Mouse (Mus musculus) limb, embryonic 13.5 days (tissue): ENCODE measurements around the gene 0610010K14Rik. TPM values are rescaled to one million over a fixed set of nuclear protein-coding genes. Genes with fewer than 3 reads are reported as not detected.
A peak's percentile ranks its signal among the peaks of the same experiment; 100 is the strongest.

ENCODE experiments used
- ATAC-seq: fragments of 200-750 bp; cut with Nextera tagmentation; 2 replicates; pipeline ENCODE4 v1.8.0; 2017; ENCODE audit warnings: low read depth, moderate number of reproducible peaks, moderate TSS enrichment; ENCODE audit not compliant: low FRiP score
- H3K27ac ChIP-seq: fragments of 300-500 bp; sonication (generic); 2 replicates; pipeline ENCODE4 v1.5.1; 2015; ENCODE audit warnings: inconsistent platforms, mild to moderate bottlenecking, moderate library complexity
- H3K27me3 ChIP-seq: fragments of 300-500 bp; sonication (generic); 2 replicates; pipeline ENCODE4 v1.6.1; 2015; ENCODE audit warnings: mild to moderate bottlenecking, inconsistent platforms
- H3K36me3 ChIP-seq: fragments of 300-500 bp; sonication (generic); 2 replicates; pipeline ENCODE4 v1.6.1; 2015; ENCODE audit warnings: inconsistent platforms, mild to moderate bottlenecking, moderate library complexity
- H3K4me1 ChIP-seq: fragments of 300-500 bp; sonication (generic); 2 replicates; pipeline ENCODE4 v1.6.1; 2015; ENCODE audit warnings: inconsistent platforms
- H3K4me2 ChIP-seq: fragments of 300-500 bp; sonication (generic); replicated peaks from 2 replicates; pipeline ENCODE4 v1.6.1; 2015; ENCODE audit warnings: inconsistent platforms, mild to moderate bottlenecking, moderate library complexity
- H3K4me3 ChIP-seq: fragments of 300-500 bp; sonication (generic); 2 replicates; pipeline ENCODE4 v1.5.1; 2015; ENCODE audit warnings: moderate library complexity, mild to moderate bottlenecking, inconsistent platforms
- H3K9ac ChIP-seq: fragments of 300-500 bp; sonication (generic); 2 replicates; pipeline ENCODE4 v1.6.1; 2015; ENCODE audit warnings: mild to moderate bottlenecking, inconsistent platforms
- H3K9me3 ChIP-seq: fragments of 300-500 bp; sonication (generic); 2 replicates; pipeline ENCODE4 v1.6.1; 2016; ENCODE audit warnings: inconsistent platforms
- WGBS: fragments of 180-500 bp; shearing (Covaris S2); methylation state at CpG from one replicate; pipeline ENCODE4 v1.1.7; 2015; 5-methylcytosine and 5-hydroxymethylcytosine counted together
- polyA plus RNA-seq: library from polyadenylated mRNA; unstranded; fragments of >200 nt; fragmentation: Nextera tagmentation; extraction: Ambion mirVana; gene quantifications from 2 replicates; pipeline ENCODE4 v1.2.1, GENCODE M21; 2015

Gene 0610010K14Rik
- 203 and 209 TPM in 2 replicates for polyA plus RNA-seq

DNA sequence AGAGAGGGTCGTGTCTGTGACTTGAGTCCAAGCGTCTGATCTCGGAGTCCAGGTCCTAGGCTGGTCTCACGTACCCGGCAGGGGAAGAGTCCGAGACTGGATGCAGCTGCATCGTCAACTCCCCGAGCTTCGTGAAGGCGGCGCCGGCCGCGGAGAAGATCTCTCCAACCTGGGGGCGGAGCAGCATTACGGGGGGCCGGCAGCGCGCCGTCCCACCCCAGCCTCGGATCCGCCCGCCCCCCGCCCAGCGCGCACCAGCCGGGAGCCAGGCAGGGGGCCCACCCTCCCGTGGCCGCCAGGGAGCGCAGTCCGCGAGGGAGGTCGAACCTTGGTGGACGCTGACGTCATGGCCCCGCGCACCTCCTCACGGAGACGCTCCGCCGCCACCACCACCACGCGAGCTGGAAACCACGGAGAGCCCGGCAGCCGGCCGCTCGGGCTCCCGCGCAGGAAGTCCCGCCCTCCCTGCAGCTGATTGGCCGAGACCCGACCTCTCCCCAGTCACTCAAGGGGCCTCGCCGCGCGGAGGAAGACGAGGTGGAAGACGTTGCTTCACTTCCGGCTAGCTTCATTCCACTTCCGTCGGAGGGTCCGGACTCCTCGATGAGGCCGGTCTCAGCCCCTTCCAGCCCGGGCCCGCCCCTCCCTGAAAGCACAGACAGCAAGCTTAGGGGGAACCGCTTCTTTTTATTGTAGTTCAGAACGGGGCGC is at the start of gene 0610010K14Rik:
TSS of gene 0610010K14Rik (minus strand) at position 458 of the 711 bp plus-strand sequence.
- H3K4me1 ChIP-seq = peaks cover 49% of the 10 kb centered on the region

GRCm38 (mm10) chr11:70285686-70286085 is 48.0 kb upstream of the 0610010K14Rik start:
- no peak for ATAC-seq
- 70% methylated on average over 5 of the region's 5 CpGs for WGBS
- no peaks in the 10 kb centered on the region for H3K9me3 ChIP-seq
- no peaks in the 10 kb centered on the region for H3K27me3 ChIP-seq
- H3K27ac ChIP-seq = no peak overlapping the region
- peaks cover 4% of the 10 kb centered on the region; the same call in 1 of the 2 replicates for H3K4me1 ChIP-seq
- H3K4me3 ChIP-seq = no peak overlapping the region
- no peak overlapping the region for H3K9ac ChIP-seq
- no peaks in the 10 kb centered on the region for H3K36me3 ChIP-seq
- H3K4me2 ChIP-seq = no peak overlapping the region

More for the DNA sequence above, at the start of gene 0610010K14Rik:
- H3K4me2 ChIP-seq = peak within 1 kb of the TSS; percentile 98
- WGBS = under 1% methylated on average over 68 of the region's 70 CpGs
- H3K9ac ChIP-seq = peak within 1 kb of the TSS; percentile 90
- peaks cover 17% of the 10 kb centered on the region for H3K36me3 ChIP-seq
- ATAC-seq = peak; percentile 94
- peak within 1 kb of the TSS; percentile 95 for H3K4me3 ChIP-seq
- no peaks in the 10 kb centered on the region for H3K27me3 ChIP-seq
- H3K27ac ChIP-seq = peak within 1 kb of the TSS; percentile 88
- no peaks in the 10 kb centered on the region for H3K9me3 ChIP-seq

GRCm38 (mm10) chr11:70284757-70285156 is 47.0 kb upstream of the 0610010K14Rik start:
- no peaks in the 10 kb centered on the region for H3K27me3 ChIP-seq
- H3K27ac ChIP-seq = no peak overlapping the region
- no peak overlapping the region for H3K4me3 ChIP-seq
- 71% methylated on average over 3 of the region's 3 CpGs for WGBS
- H3K9ac ChIP-seq = no peak overlapping the region
- no peak for ATAC-seq
- H3K9me3 ChIP-seq = no peaks in the 10 kb centered on the region
- peaks cover 6% of the 10 kb centered on the region; the same call in 1 of the 2 replicates for H3K4me1 ChIP-seq
- no peaks in the 10 kb centered on the region for H3K36me3 ChIP-seq
- no peak overlapping the region for H3K4me2 ChIP-seq

DNA sequence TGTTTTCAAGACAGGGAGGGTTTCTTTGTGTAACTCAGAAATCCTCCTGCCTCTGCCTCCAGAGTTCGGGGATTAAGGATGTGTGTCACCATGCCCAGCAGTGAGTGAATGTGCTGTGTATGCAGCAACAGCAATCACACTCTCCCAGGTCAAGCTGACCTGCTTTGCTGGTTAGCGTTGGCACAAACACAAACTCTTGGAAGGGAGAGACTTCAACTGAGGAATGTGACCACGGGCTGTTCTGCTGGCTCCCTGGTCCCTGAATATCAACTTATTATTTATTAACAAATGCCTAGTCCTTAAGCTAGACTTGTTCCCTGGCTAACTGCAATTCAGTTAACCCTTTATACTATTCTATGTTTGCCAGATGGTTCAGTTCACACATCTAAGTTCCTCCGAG is 46.0 kb upstream of the 0610010K14Rik start:
- Histone ChIP-seq H3K4me2 (no peak overlapping the region), H3K4me3 (no peak overlapping the region), H3K36me3 (no peaks in the 10 kb centered on the region), H3K9me3 (no peaks in the 10 kb centered on the region), H3K27ac (no peak overlapping the region), H3K9ac (no peak overlapping the region), H3K27me3 (no peaks in the 10 kb centered on the region), H3K4me1 (peaks cover 3% of the 10 kb centered on the region; the same call in 1 of the 2 replicates)
- ATAC-seq = no peak
- WGBS = 77% methylated on average over 4 of the region's 4 CpGs

GRCm38 (mm10) chr11:70280441-70280840 is 42.7 kb upstream of the 0610010K14Rik start:
- H3K9me3 ChIP-seq = no peaks in the 10 kb centered on the region
- H3K27me3 ChIP-seq = no peaks in the 10 kb centered on the region
- no peak overlapping the region for H3K27ac ChIP-seq
- 0 out of 2 replicates have a peak, but pooled peaks cover 3% of the 10 kb centered on the region for H3K4me1 ChIP-seq
- H3K36me3 ChIP-seq = no peaks in the 10 kb centered on the region
- no peak overlapping the region for H3K4me3 ChIP-seq
- H3K9ac ChIP-seq = no peak overlapping the region
- 70% methylated on average over 3 of the region's 3 CpGs for WGBS
- H3K4me2 ChIP-seq = no peak overlapping the region
- ATAC-seq = no peak

DNA sequence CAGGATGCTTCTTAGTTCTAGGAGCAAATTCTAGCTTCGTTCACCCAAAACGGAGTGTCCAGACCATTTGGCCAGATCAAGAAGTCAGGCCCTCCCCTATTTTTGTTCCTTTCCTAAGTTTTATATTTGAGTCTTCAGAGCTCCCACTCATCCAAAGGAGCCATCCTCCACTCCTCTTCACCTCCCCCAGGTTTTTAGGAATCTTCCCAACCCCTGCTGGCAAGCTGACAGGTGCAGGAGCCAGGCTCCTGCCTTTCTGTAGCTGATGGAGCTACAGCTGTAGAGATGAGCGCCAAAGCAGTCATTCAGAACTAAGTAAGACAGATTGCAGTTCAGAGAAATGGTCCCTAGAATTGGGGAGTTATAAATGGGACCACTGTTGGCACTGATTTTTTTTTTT is 41.2 kb upstream of the 0610010K14Rik start:
- WGBS = 85% methylated on average over 3 of the region's 3 CpGs
- H3K36me3 ChIP-seq = no peaks in the 10 kb centered on the region
- H3K9ac ChIP-seq = no peak overlapping the region
- H3K4me3 ChIP-seq = no peak overlapping the region
- no peaks in the 10 kb centered on the region for H3K9me3 ChIP-seq
- no peak overlapping the region for H3K27ac ChIP-seq
- no peak overlapping the region for H3K4me2 ChIP-seq
- ATAC-seq = no peak
- 0 out of 2 replicates have a peak, but pooled peaks cover 3% of the 10 kb centered on the region for H3K4me1 ChIP-seq
- H3K27me3 ChIP-seq = no peaks in the 10 kb centered on the region

- Histone ChIP-seq H3K9ac (no peak overlapping the region), H3K4me1 (no peaks in the 10 kb centered on the region), H3K4me3 (no peak overlapping the region), H3K4me2 (no peak overlapping the region), H3K36me3 (no peaks in the 10 kb centered on the region), H3K9me3 (no peaks in the 10 kb centered on the region), H3K27me3 (no peaks in the 10 kb centered on the region), H3K27ac (no peak overlapping the region)
- 66% methylated on average over 7 of the region's 7 CpGs for WGBS
- ATAC-seq = no peak
Observed at GRCm38 (mm10) chr11:70271641-70272040, 33.9 kb upstream of the 0610010K14Rik start.

- ATAC-seq = no peak
- Histone ChIP-seq H3K27ac (no peak overlapping the region), H3K27me3 (no peaks in the 10 kb centered on the region; the same call in 1 of the 2 replicates), H3K36me3 (no peaks in the 10 kb centered on the region), H3K4me1 (0 out of 2 replicates have a peak, but pooled peaks cover 7% of the 10 kb centered on the region), H3K9ac (no peak overlapping the region), H3K4me3 (no peak overlapping the region), H3K4me2 (no peak overlapping the region), H3K9me3 (no peaks in the 10 kb centered on the region)
- WGBS = 86% methylated on average over 1 of the region's 1 CpGs
Observed at GRCm38 (mm10) chr11:70266405-70266804, 28.7 kb upstream of the 0610010K14Rik start.

GRCm38 (mm10) chr11:70265819-70266218 is 28.1 kb upstream of the 0610010K14Rik start:
- Histone ChIP-seq H3K9ac (no peak overlapping the region), H3K4me3 (no peak overlapping the region), H3K4me2 (no peak overlapping the region), H3K36me3 (no peaks in the 10 kb centered on the region), H3K27me3 (no peaks in the 10 kb centered on the region; the same call in 1 of the 2 replicates), H3K27ac (no peak overlapping the region), H3K9me3 (no peaks in the 10 kb centered on the region), H3K4me1 (0 out of 2 replicates have a peak, but pooled peaks cover 7% of the 10 kb centered on the region)
- ATAC-seq = no peak
- 66% methylated on average over 4 of the region's 4 CpGs for WGBS

DNA sequence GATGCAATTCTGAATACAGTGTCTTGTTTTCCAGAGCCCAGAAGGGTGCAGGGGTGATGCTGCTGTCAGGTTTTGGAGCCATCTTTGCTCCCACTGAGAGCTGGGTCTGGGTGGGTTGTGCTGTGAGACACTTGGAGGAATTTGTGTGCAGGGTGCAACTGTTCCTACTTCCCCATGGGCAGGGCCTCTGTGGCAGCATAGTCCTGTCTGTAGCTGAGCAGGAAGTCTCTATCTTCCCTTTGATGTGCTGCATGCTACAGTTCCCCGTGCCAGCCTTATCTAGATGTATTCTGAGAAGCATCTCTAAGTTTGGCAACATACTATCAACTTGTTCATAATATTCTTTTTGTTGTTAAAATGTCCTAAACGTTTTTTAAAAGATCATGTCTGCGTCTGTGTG is 27.5 kb upstream of the 0610010K14Rik start:
- no peak overlapping the region for H3K9ac ChIP-seq

GRCm38 (mm10) chr11:70259035-70259434 is 21.3 kb upstream of the 0610010K14Rik start:
- no peaks in the 10 kb centered on the region for H3K9me3 ChIP-seq
- WGBS = 89% methylated on average over 4 of the region's 4 CpGs
- H3K36me3 ChIP-seq = no peaks in the 10 kb centered on the region
- ATAC-seq = no peak
- H3K27me3 ChIP-seq = peaks cover 38% of the 10 kb centered on the region
- no peak overlapping the region for H3K4me2 ChIP-seq
- H3K4me1 ChIP-seq = peaks cover 14% of the 10 kb centered on the region
- H3K9ac ChIP-seq = no peak overlapping the region
- H3K27ac ChIP-seq = no peak overlapping the region
- H3K4me3 ChIP-seq = no peak overlapping the region

More for the DNA sequence above, 27.5 kb upstream of the 0610010K14Rik start:
- no peak overlapping the region for H3K4me2 ChIP-seq
- H3K9me3 ChIP-seq = no peaks in the 10 kb centered on the region
- H3K4me3 ChIP-seq = no peak overlapping the region
- H3K27me3 ChIP-seq = no peaks in the 10 kb centered on the region; the same call in 1 of the 2 replicates
- H3K27ac ChIP-seq = no peak overlapping the region
- WGBS = 56% methylated on average over 3 of the region's 3 CpGs
- H3K4me1 ChIP-seq = 0 out of 2 replicates have a peak, but pooled peaks cover 7% of the 10 kb centered on the region
- ATAC-seq = no peak
- no peaks in the 10 kb centered on the region for H3K36me3 ChIP-seq

GRCm38 (mm10) chr11:70254931-70255531 is 17.3 kb upstream of the 0610010K14Rik start, which contains the start of gene Alox12:
Gene Alox12, minus strand, starts transcription at chr11:70255353.
- no peak for ATAC-seq
- Histone ChIP-seq H3K4me2 (peak within 1 kb of the TSS; percentile 59), H3K4me3 (peak within 1 kb of the TSS; percentile 37), H3K27me3 (peaks cover 78% of the 10 kb centered on the region), H3K9ac (peak within 1 kb of the TSS; percentile 27), H3K9me3 (no peaks in the 10 kb centered on the region), H3K27ac (no peak within 1 kb of the TSS), H3K36me3 (no peaks in the 10 kb centered on the region), H3K4me1 (peaks cover 14% of the 10 kb centered on the region)
- 2% methylated on average over 25 of the region's 25 CpGs for WGBS
